Mouse (Mus musculus) C2C12 (cell line): ENCODE results near the gene Slc22a14.

Experiments
- CTCF ChIP-seq: IDR thresholded peaks from one replicate; pipeline ENCODE4 v1.5.1; 2011; ENCODE audit not compliant: control insufficient read depth, insufficient read depth, insufficient read length
- MAX ChIP-seq: IDR thresholded peaks from one replicate; pipeline ENCODE4 v1.6.1; 2011; ENCODE audit warnings: mild to moderate bottlenecking, control low read depth

- no peak for TF ChIP-seq CTCF
- TF ChIP-seq MAX = no peak
These were observed 31.0 kb downstream of the Slc22a14 start for GRCm38 (mm10) chr9:119334324-119334723.
